Mouse (Mus musculus) liver, postnatal 0 days (tissue): ENCODE measurements at regions not wholly inside any gene's neighbourhood (a gene's known extent, or its start where the extent isn't known, plus 50 kb on each side); places are given as distances from the start of the nearest gene placed in this dataset.

Experiments used
- CTCF ChIP-seq: sonication (generic); IDR thresholded peaks from 2 replicates; pipeline ENCODE4 v1.5.1; 2016; ENCODE audit warnings: antibody characterized with exemption, low read depth
- EP300 ChIP-seq: IDR thresholded peaks from 2 replicates; pipeline ENCODE4 v1.6.1; 2016; ENCODE audit warnings: antibody characterized with exemption, low read depth, mild to moderate bottlenecking

DNA sequence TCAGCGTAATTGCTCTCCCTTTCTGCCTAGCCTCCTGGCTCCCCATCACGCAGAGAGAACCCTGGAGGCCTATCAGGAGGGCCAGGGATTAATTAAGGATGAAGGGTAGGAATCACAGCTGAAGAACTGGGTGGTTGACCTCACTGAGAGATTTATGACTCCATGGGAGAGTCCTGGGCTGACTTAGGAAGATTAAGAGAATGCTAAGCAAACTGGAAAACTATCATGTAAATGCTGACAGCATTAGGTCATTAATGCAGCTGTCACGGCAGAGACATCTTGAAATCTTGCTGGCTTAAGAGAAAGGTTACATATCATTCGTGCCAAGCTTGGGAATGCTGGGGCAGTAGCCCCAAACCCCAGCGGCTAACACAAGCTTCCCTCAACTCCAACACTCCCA, 93.2 kb downstream of the Utp6 start:
- TF ChIP-seq CTCF, result no peak
- TF ChIP-seq EP300, result no peak
